Mouse (Mus musculus): ENCODE measurements around the gene Gpr87.

The Gpr87 gene

GRCm38 (mm10) chr3:59139651-59140051 is 55.3 kb downstream of the Gpr87 start:
- DNase-seq (ENCODE audit: low spot score in 2 of 2), result no peak

- DNase-seq (ENCODE audit: low spot score in 2 of 2), result no peak
Observed at GRCm38 (mm10) chr3:59138946-59139468, 55.9 kb downstream of the Gpr87 start.

GRCm38 (mm10) chr3:59135911-59136653 is 58.8 kb downstream of the Gpr87 start:
- DNase-seq (ENCODE audit: low spot score in 2 of 2), result peak in 1 of 2 experiments; percentile 32

- DNase-seq (ENCODE audit: low spot score in 2 of 2), result no peak
Observed at GRCm38 (mm10) chr3:59133189-59133588, 61.7 kb downstream of the Gpr87 start.

- DNase-seq (ENCODE audit: low spot score in 2 of 2), result no peak
Observed at GRCm38 (mm10) chr3:59131966-59132365, 62.9 kb downstream of the Gpr87 start.

- no peak for DNase-seq (ENCODE audit: low spot score in 2 of 2)
Observed at GRCm38 (mm10) chr3:59131081-59131480, 63.8 kb downstream of the Gpr87 start.

GRCm38 (mm10) chr3:59130431-59130830 is 64.5 kb downstream of the Gpr87 start:
- DNase-seq (ENCODE audit: low spot score in 2 of 2), result no peak

GRCm38 (mm10) chr3:59129547-59129946 is 65.4 kb downstream of the Gpr87 start:
- DNase-seq (ENCODE audit: low spot score in 2 of 2), result no peak

All from frontal cortex, postnatal 10 days (tissue).